Mouse (Mus musculus) induced T-regulatory cell, adult 2 months (primary cell): ENCODE measurements around the gene Gclc.
"Not testable (repeated sequence)": the region's sequence is repeated elsewhere in the genome, so short reads cannot be mapped to it uniquely, and the experiment has no call there.

ENCODE experiments used
- DNase-seq: peaks from one replicate; pipeline ENCODE4 v3.0.0-alpha.2; 2012; ENCODE audit warnings: low read depth

Gclc gene

GRCm38 (mm10) chr9:77746315-77746714 lies 8.0 kb upstream of the Gclc start:
- DNase-seq: no peak

GRCm38 (mm10) chr9:77748292-77748691 lies 6.0 kb upstream of the Gclc start:
- DNase-seq: not testable (repeated sequence)

- DNase-seq: peak; percentile 94
Measured at GRCm38 (mm10) chr9:77750133-77751060, 3.9 kb upstream of the Gclc start.

- no peak for DNase-seq
Measured at GRCm38 (mm10) chr9:77751091-77751521, 3.2 kb upstream of the Gclc start.

- peak; percentile 76 for DNase-seq
Measured at GRCm38 (mm10) chr9:77754728-77755402, 530 bp downstream of the Gclc start.

- no peak for DNase-seq
Measured at GRCm38 (mm10) chr9:77755403-77755784, 1.1 kb downstream of the Gclc start.

- DNase-seq: peak; percentile 76
Measured at GRCm38 (mm10) chr9:77756076-77756475, 1.7 kb downstream of the Gclc start.

- no peak for DNase-seq
Measured at GRCm38 (mm10) chr9:77757331-77757730, 3.0 kb downstream of the Gclc start.

- no peak for DNase-seq
Measured at GRCm38 (mm10) chr9:77758481-77758880, 4.1 kb downstream of the Gclc start.

- DNase-seq: no peak
Measured at GRCm38 (mm10) chr9:77759111-77759510, 4.8 kb downstream of the Gclc start.

- DNase-seq: no peak
Measured at GRCm38 (mm10) chr9:77759756-77760155, 5.4 kb downstream of the Gclc start.

- no peak for DNase-seq
Measured at GRCm38 (mm10) chr9:77766218-77766617, 11.9 kb downstream of the Gclc start.

- no peak for DNase-seq
Measured at GRCm38 (mm10) chr9:77766767-77767166, 12.4 kb downstream of the Gclc start.

GRCm38 (mm10) chr9:77770909-77771308 lies 16.6 kb downstream of the Gclc start:
- DNase-seq: no peak

GRCm38 (mm10) chr9:77771330-77771729 lies 17.0 kb downstream of the Gclc start:
- DNase-seq: no peak

- no peak for DNase-seq
Measured at GRCm38 (mm10) chr9:77771765-77772383, 17.5 kb downstream of the Gclc start.

- DNase-seq: no peak
Measured at GRCm38 (mm10) chr9:77776720-77777515, 22.6 kb downstream of the Gclc start.

GRCm38 (mm10) chr9:77777622-77778021 lies 23.3 kb downstream of the Gclc start:
- no peak for DNase-seq

GRCm38 (mm10) chr9:77779711-77780110 lies 25.4 kb downstream of the Gclc start:
- DNase-seq: no peak

GRCm38 (mm10) chr9:77781453-77782163 lies 27.3 kb downstream of the Gclc start:
- DNase-seq: peak; percentile 64

- DNase-seq: no peak
Measured at GRCm38 (mm10) chr9:77782201-77782600, 27.9 kb downstream of the Gclc start.
